Mouse (Mus musculus) gastrocnemius, postnatal 36 days (tissue): Measurements from ENCODE around the gene Gm27027. TPM values are rescaled to one million over a fixed set of nuclear protein-coding genes. Genes with fewer than 3 reads are reported as not detected.

Experiments
- DNase-seq, 2 experiments: peaks; one replicate each; pipeline ENCODE4 v3.0.0; 2022
- intact Hi-C: fragments of 180-260 bp; cut with DNase I; formaldehyde crosslinking; loops from one replicate; pipeline ENCODE4 v1.15.1; 2025
- total RNA-seq, 2 experiments: library from RNA; stranded (reverse); gene quantifications; 2 replicates each; pipeline ENCODE4 v1.2.3; 2021

The Gm27027 gene
- total RNA-seq, 2 experiments from 2014 or later: 0.86 TPM; not detected in 1

- intact Hi-C loops: no loop called here
- DNase-seq: no peak
These were observed 16.7 kb downstream of the Gm27027 start for GRCm38 (mm10) chr2:93979249-93980120.

- DNase-seq: peak; percentile 21 to 30
- intact Hi-C loops: no loop called here
These were observed 19.5 kb downstream of the Gm27027 start for GRCm38 (mm10) chr2:93976436-93977252.

- no peak for DNase-seq
- intact Hi-C loops: no loop called here
These were observed 20.4 kb downstream of the Gm27027 start for GRCm38 (mm10) chr2:93975526-93976435.

GRCm38 (mm10) chr2:93975041-93975440 is 21.1 kb downstream of the Gm27027 start:
- DNase-seq: no peak
- intact Hi-C loops: no loop called here

GRCm38 (mm10) chr2:93971647-93972046 is 24.5 kb downstream of the Gm27027 start:
- intact Hi-C loops: no loop called here
- DNase-seq: no peak

DNA sequence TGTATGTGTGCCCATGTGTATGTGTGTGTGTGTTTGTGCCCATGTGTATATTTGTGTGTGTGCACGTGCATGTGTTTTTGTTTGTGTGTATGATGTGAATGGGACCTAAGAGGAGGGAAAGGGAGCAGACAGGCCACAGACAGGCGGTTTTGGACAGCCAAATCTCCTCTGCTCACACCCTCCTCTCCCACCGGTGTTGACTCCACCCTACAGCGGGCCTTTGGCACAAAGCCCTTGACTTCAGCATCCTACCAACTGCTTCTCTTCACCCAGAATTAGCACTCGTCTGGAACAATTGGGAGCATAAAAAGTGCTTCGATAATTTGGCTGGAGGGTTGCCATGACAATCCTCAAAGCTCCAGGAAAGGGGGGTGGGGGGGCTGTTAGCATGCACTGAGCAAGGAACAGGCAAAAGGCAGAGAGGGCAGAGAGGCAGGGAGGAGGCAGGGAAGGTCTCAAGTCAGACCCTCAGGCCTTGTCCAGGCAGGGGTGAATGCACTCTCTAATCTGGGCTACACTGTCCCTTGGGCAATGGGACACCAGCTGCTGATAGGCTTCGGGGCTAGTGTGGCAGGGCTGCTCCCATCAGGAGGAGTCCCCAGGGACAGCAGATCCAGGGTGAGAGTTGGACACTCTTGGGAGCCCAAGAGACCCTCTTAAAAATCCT is 31.5 kb downstream of the Gm27027 start:
- DNase-seq: no peak
- intact Hi-C loops: no loop called here

DNA sequence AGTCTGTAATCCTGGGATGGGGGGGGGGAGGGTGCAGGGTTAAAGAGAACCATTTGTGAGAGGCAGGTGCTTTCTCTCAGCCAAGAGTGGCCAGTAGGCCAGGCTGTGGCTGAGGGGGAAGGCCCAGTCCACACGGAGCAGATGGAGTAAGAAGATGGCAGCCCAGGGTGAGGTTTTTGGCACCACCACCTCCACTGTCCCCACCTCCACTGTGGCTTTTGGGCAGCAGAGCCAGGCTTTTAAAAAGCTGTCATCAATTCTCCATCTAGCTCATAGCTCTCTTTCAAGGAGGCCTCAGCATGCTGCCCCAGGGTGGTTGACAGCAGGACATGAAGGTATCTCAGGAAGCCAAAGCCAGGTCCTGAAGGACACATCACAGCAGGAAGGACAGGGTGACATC is 32.4 kb downstream of the Gm27027 start:
- no peak for DNase-seq
- intact Hi-C loops: no loop called here

GRCm38 (mm10) chr2:93961716-93962115 is 34.4 kb downstream of the Gm27027 start:
- intact Hi-C loops: no loop called here
- DNase-seq: no peak

GRCm38 (mm10) chr2:93959346-93959745 is 36.8 kb downstream of the Gm27027 start:
- intact Hi-C loops: loop anchor here (5.0 kb wide), 1 partner anchor 47 kb away; no protein-coding TSS in a partner anchor
- no peak for DNase-seq

DNA sequence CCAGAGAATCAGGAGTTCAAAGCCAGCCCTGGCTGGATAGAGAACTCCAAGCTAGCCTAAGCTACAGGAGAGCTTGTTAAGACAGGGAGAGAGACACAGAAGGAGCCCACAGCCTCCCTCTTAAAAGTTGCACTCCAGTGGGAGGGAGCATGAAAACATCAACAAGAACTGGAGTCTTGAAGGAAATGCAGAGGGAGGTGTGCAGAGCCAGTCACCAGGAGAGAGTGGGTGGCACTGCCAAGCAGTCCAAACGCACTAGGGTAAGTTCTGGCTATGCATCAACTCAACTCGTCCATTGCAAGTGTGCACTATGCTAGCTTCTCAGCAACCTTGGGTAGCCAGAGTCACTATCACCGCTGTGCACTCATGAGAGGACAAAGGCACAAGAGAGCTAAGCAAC is 37.9 kb downstream of the Gm27027 start:
- no peak for DNase-seq
- intact Hi-C loops: loop anchor here (5.0 kb wide), 1 partner anchor 46 kb away; no protein-coding TSS in a partner anchor

GRCm38 (mm10) chr2:93957785-93958175 is 38.4 kb downstream of the Gm27027 start:
- DNase-seq: no peak
- intact Hi-C loops: loop anchor here (1.0 to 5.0 kb wide), 2 partner anchors 45 to 87 kb away; no protein-coding TSS in a partner anchor

- peak; percentile 60 to 61 for DNase-seq
- intact Hi-C loops: loop anchor here (1.0 to 5.0 kb wide), 2 partner anchors 45 to 87 kb away; no protein-coding TSS in a partner anchor
These were observed 39.0 kb downstream of the Gm27027 start, which contains the start of gene Gm13889 for GRCm38 (mm10) chr2:93956908-93957784. TSS of gene Gm13889 (minus strand) at chr2:93957201.

DNA sequence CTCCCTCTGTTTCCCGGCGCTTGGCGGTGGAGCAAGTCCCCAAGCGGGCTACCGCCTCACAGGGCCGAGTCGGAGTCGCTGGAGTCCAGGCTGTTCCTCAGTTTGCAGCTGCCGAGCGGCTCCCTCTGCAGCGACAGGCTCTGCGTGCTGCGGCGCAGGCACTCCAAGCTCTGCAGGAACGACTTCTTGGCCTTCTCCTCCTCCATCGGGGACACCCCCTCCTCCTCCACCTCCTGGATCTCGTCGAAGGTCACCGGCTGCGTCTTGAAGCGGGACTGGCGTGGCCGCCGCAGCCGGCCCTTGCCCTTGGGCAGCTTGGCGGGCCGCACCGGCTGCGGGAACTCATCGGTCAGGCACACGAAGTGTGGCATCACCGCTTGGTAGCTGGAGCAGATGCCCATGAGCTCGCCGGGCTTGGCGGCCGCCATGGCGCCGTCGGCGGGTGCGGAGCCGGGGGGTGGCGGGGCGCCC is 39.8 kb downstream of the Gm27027 start:
- intact Hi-C loops: loop anchor here (5.0 kb wide), 1 partner anchor 44 kb away; no protein-coding TSS in a partner anchor
- DNase-seq: peak; percentile 12 to 44

DNA sequence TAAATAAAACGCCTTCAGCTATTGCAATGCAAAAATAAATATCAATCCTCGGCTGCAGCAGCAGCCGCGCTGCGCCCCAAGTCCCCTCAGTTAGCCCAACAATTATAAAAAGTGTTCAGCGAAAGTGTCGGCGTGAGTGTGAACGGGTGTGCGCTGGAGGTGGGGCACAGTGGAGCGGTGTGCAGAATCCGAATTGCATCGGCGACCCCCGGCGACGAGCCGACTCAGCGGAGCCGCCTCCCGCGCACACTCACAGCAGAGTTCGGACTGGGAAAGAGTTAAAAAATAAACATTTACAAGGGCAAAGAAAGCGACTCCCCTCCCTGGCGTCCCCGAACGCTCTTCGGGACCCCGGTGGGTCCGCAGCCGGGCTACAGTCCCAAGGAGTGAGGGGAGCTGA is 40.3 kb downstream of the Gm27027 start:
- intact Hi-C loops: loop anchor here (5.0 kb wide), 1 partner anchor 44 kb away; no protein-coding TSS in a partner anchor
- no peak for DNase-seq

GRCm38 (mm10) chr2:93954781-93955578 is 41.2 kb downstream of the Gm27027 start:
- intact Hi-C loops: loop anchor here (5.0 kb wide), 1 partner anchor 43 kb away; no protein-coding TSS in a partner anchor

GRCm38 (mm10) chr2:93953726-93954125 is 42.4 kb downstream of the Gm27027 start:
- DNase-seq: no peak
- intact Hi-C loops: no loop called here

More at GRCm38 (mm10) chr2:93954781-93955578, 41.2 kb downstream of the Gm27027 start:
- no peak for DNase-seq

DNA sequence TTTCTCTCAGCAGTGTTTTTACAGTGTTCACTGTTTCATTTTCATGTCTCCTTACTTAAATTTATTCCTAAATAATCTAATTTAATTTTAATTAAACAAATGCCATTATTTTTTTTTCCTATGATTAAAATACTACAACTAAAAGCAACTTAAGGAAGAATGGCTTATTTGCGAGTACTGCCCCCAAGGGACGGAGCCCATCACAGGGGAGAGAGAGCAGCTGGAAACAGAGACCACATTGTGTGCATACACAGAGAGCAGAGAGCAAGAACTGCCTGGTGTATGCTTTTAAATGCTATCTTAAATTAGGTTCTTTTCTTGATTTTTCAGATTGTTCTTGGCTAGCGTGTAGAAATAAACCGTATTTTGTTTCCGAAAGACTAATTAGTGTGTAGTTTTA is 49.2 kb downstream of the Gm27027 start:
- no peak for DNase-seq
- intact Hi-C loops: no loop called here
